Mouse (Mus musculus) G1E (cell line): ENCODE measurements around the gene Htr6. TPM values are rescaled to one million over a fixed set of nuclear protein-coding genes. Genes with fewer than 3 reads are reported as not detected.

Source experiments
- ATAC-seq: 2 replicates; pipeline ENCODE4 v1.8.0; 2016; ENCODE audit warnings: mild to moderate bottlenecking; ENCODE audit not compliant: insufficient number of reproducible peaks, poor library complexity, low FRiP score, severe bottlenecking; ENCODE audit errors: extremely low read depth
- DNase-seq: peaks from one replicate; pipeline ENCODE4 v3.0.0; 2012; ENCODE audit warnings: low spot score
- H3K27me3 ChIP-seq: 2 replicates; pipeline ENCODE4 v1.6.1; 2012; ENCODE audit warnings: mild to moderate bottlenecking, low read length, inconsistent platforms; ENCODE audit not compliant: insufficient read depth
- H3K36me3 ChIP-seq: replicated peaks from 2 replicates; pipeline ENCODE3; 2012; ENCODE audit warnings: mild to moderate bottlenecking, inconsistent platforms
- H3K4me1 ChIP-seq: 2 replicates; pipeline ENCODE4 v1.6.1; 2012; ENCODE audit warnings: low read depth, low read length, inconsistent platforms, mixed read lengths; ENCODE audit not compliant: insufficient read depth
- H3K4me3 ChIP-seq: 2 replicates; pipeline ENCODE4 v1.5.1; 2012; ENCODE audit warnings: low read depth, mild to moderate bottlenecking, inconsistent platforms, low read length, moderate library complexity, mixed read lengths
- H3K9me3 ChIP-seq: replicated peaks from 2 replicates; pipeline ENCODE4 v1.6.1; 2012; ENCODE audit warnings: inconsistent platforms
- CTCF ChIP-seq: IDR thresholded peaks from 2 replicates; pipeline ENCODE4 v1.5.1; 2012; ENCODE audit warnings: low read depth, low read length, inconsistent platforms, mixed read lengths
- GATA1 ChIP-seq: IDR thresholded peaks from 2 replicates; pipeline ENCODE4 v1.6.1; 2012; ENCODE audit warnings: borderline replicate concordance, low read length, inconsistent platforms, mixed read lengths
- GATA2 ChIP-seq: IDR thresholded peaks from 2 replicates; pipeline ENCODE4 v1.6.1; 2012; ENCODE audit warnings: low read depth, low read length, inconsistent platforms, borderline replicate concordance
- POLR2AphosphoS5 ChIP-seq: IDR thresholded peaks from 2 replicates; pipeline ENCODE4 v1.6.1; 2012; ENCODE audit warnings: low read depth, low read length, inconsistent platforms; ENCODE audit not compliant: insufficient replicate concordance
- TAL1 ChIP-seq: conservative IDR thresholded peaks from 2 replicates; pipeline ENCODE4 v1.6.1; 2012; ENCODE audit warnings: low read depth, low read length, inconsistent platforms, mixed read lengths
- polyA plus RNA-seq: library from polyadenylated mRNA; stranded (reverse); fragments of >175 nt; gene quantifications from 2 replicates; pipeline ENCODE4 v1.2.3, GENCODE M21; 2012
- total RNA-seq, 2 experiments: library from RNA; stranded (forward) in 1 of 2; stranded (reverse) in 1 of 2; fragments of 200-1000 nt in 1 of 2; fragments of >200 nt in 1 of 2; fragmentation: Nextera tagmentation in 1 of 2; gene quantifications; 2 replicates each; pipeline ENCODE4 v1.2.3; 2014 to 2017

The Htr6 gene
- total and polyA plus RNA-seq, 3 experiments, result not detected

- Histone ChIP-seq H3K9me3 (no peaks in the 10 kb centered on the region), H3K36me3 (peaks cover 69% of the 10 kb centered on the region), H3K27me3 (no peaks in the 10 kb centered on the region), H3K4me3 (no peak overlapping the region), H3K4me1 (peaks cover 73% of the 10 kb centered on the region)
- no peak for TF ChIP-seq GATA1
- no peak for TF ChIP-seq TAL1
- no peak for TF ChIP-seq GATA2
- TF ChIP-seq POLR2AphosphoS5, result no peak
- TF ChIP-seq CTCF, result peak; percentile 40
- ATAC-seq (no peak), DNase-seq (no peak)
These were observed 40.4 kb upstream of the Htr6 start for GRCm38 (mm10) chr4:139115721-139116120.

- DNase-seq (no peak), ATAC-seq (no peak)
- TF ChIP-seq CTCF (no peak), GATA1 (no peak), TAL1 (no peak), GATA2 (no peak), POLR2AphosphoS5 (no peak)
- peaks cover 61% of the 10 kb centered on the region for H3K4me1 ChIP-seq
- H3K9me3 ChIP-seq, result no peaks in the 10 kb centered on the region
- H3K27me3 ChIP-seq, result no peaks in the 10 kb centered on the region
- H3K36me3 ChIP-seq, result peaks cover 76% of the 10 kb centered on the region
- no peak overlapping the region for H3K4me3 ChIP-seq
These were observed 37.1 kb upstream of the Htr6 start for GRCm38 (mm10) chr4:139112482-139112881.

GRCm38 (mm10) chr4:139111421-139111820 is 36.1 kb upstream of the Htr6 start:
- DNase-seq (no peak), ATAC-seq (no peak)
- no peaks in the 10 kb centered on the region for H3K27me3 ChIP-seq
- H3K4me1 ChIP-seq, result peaks cover 53% of the 10 kb centered on the region
- H3K36me3 ChIP-seq, result peaks cover 79% of the 10 kb centered on the region
- H3K4me3 ChIP-seq, result no peak overlapping the region
- TF ChIP-seq GATA1, result no peak
- H3K9me3 ChIP-seq, result no peaks in the 10 kb centered on the region

GRCm38 (mm10) chr4:139110858-139111257 is 35.5 kb upstream of the Htr6 start:
- ATAC-seq (no peak), DNase-seq (no peak)
- Histone ChIP-seq H3K36me3 (peaks cover 82% of the 10 kb centered on the region), H3K4me1 (peaks cover 50% of the 10 kb centered on the region), H3K9me3 (no peaks in the 10 kb centered on the region), H3K27me3 (no peaks in the 10 kb centered on the region), H3K4me3 (no peak overlapping the region)
- TF ChIP-seq CTCF, result no peak
- no peak for TF ChIP-seq GATA1
- no peak for TF ChIP-seq GATA2
- TF ChIP-seq POLR2AphosphoS5, result no peak
- TF ChIP-seq TAL1, result no peak

GRCm38 (mm10) chr4:139105453-139105852 is 30.1 kb upstream of the Htr6 start:
- ATAC-seq (no peak), DNase-seq (no peak)
- TF ChIP-seq CTCF (no peak), POLR2AphosphoS5 (no peak), GATA1 (no peak)
- Histone ChIP-seq H3K4me1 (peaks cover 10% of the 10 kb centered on the region), H3K36me3 (peaks cover 94% of the 10 kb centered on the region), H3K9me3 (no peaks in the 10 kb centered on the region), H3K4me3 (no peak overlapping the region), H3K27me3 (no peaks in the 10 kb centered on the region)

- DNase-seq (no peak), ATAC-seq (no peak)
- Histone ChIP-seq H3K36me3 (peaks cover 62% of the 10 kb centered on the region), H3K27me3 (no peaks in the 10 kb centered on the region), H3K4me1 (no peaks in the 10 kb centered on the region; the same call in 1 of the 2 replicates), H3K9me3 (no peaks in the 10 kb centered on the region), H3K4me3 (no peak overlapping the region)
- TF ChIP-seq TAL1 (no peak), POLR2AphosphoS5 (no peak), GATA2 (no peak), CTCF (no peak)
These were observed 26.2 kb upstream of the Htr6 start for GRCm38 (mm10) chr4:139101546-139101945.

- ATAC-seq (no peak), DNase-seq (no peak)
- H3K36me3 ChIP-seq, result peaks cover 50% of the 10 kb centered on the region
- H3K4me3 ChIP-seq, result no peak overlapping the region
- no peaks in the 10 kb centered on the region; the same call in 1 of the 2 replicates for H3K4me1 ChIP-seq
- H3K9me3 ChIP-seq, result no peaks in the 10 kb centered on the region
- H3K27me3 ChIP-seq, result peaks cover 2% of the 10 kb centered on the region
- TF ChIP-seq CTCF, result no peak
These were observed 25.0 kb upstream of the Htr6 start for GRCm38 (mm10) chr4:139100326-139100725.
